Mouse (Mus musculus): Measurements from ENCODE around the gene Sycp2l. TPM values are rescaled to one million over a fixed set of nuclear protein-coding genes. Genes with fewer than 3 reads are reported as not detected.

Sycp2l gene
- polyA plus RNA-seq, 1 experiment, result not detected

DNA sequence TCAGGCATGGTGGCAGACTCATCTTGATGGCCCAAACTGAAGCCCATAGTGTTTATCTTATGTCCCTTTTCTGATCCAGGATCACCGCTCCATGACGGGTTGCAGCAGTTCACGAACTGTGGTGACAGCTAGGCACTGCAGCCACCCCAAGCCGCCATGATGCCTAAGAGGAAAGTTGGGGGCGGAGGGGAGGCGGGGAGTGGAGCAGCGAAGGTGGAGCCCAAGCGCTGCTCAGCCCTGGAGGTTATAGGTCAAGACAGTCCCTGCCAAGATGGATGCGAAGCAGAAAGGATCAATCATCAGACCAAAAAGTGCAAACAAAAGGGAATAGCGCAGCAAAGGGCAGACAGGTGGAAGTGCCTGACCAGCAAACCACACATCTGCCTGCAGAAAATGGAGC is 22.8 kb upstream of the Sycp2l start:
- no peak for DNase-seq (ENCODE audit: low read depth)
- TF ChIP-seq POLR2A (IDR thresholded peaks at IDR 0.05; ENCODE audit: borderline replicate concordance, extremely low read depth, insufficient read depth, insufficient read length, poor library complexity, severe bottlenecking) (no peak), CTCF (IDR thresholded peaks at IDR 0.05; ENCODE audit: borderline replicate concordance, extremely low read depth, insufficient read depth, insufficient read length) (no peak)

DNA sequence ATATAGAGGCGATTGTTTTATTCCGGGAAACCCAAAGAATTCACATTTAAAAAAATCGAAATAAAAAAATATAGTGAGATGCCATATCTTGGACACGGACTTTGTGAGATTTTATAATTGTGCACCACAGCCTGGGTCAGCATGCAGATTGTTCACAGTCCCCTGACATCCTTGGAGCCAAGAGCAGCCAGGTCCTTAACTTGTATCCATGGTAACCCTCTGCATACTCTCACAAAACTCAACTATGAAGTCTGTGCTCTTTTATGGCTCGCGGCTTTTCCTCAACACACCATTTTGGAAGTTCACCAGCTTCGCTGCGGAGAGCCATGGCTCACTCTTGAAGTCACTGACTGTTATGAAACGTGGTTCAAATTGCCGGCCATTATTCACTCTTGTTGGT is 19.9 kb upstream of the Sycp2l start:
- DNase-seq (ENCODE audit: low read depth), result peak; percentile 19
- TF ChIP-seq POLR2A (IDR thresholded peaks at IDR 0.05; ENCODE audit: borderline replicate concordance, extremely low read depth, insufficient read depth, insufficient read length, poor library complexity, severe bottlenecking) (no peak), CTCF (IDR thresholded peaks at IDR 0.05; ENCODE audit: borderline replicate concordance, extremely low read depth, insufficient read depth, insufficient read length) (no peak)

DNA sequence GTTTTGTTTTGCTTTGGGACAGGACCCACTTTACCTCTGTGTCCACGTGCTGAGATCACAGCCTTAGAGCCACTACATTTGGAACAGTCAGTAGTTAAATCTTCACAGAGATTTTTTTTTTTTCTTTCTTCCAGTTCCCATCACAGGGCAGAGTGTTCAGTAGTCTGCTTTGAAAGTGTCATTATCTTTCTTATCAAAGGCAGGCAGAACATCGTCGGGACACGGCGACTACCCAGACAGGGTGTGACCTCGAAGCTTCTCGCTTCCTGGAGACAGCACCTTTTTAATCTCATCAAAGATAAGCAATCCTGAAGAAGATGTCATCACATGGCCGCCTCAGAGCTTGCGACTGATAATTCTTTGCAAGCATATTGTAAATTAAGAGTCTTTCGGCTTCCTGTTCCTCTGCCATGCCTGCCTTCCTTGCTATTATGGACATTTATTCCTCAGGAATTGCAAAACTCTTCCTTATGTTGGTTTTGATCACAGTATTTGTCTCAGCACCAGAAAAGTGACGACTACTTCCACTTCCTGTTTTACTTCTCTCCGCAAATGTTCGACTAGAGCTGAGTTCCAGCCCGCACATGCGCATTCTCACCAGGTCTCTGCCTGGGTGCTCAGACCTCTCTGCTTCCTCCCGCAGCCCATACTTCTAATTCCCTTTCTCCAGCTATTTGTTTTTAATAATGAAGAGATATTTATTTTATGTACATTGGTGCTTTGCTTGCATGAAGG is 16.6 kb upstream of the Sycp2l start:
- DNase-seq (ENCODE audit: low read depth), result no peak
- TF ChIP-seq POLR2A (IDR thresholded peaks at IDR 0.05; ENCODE audit: borderline replicate concordance, extremely low read depth, insufficient read depth, insufficient read length, poor library complexity, severe bottlenecking) (no peak), CTCF (IDR thresholded peaks at IDR 0.05; ENCODE audit: borderline replicate concordance, extremely low read depth, insufficient read depth, insufficient read length) (no peak)

DNA sequence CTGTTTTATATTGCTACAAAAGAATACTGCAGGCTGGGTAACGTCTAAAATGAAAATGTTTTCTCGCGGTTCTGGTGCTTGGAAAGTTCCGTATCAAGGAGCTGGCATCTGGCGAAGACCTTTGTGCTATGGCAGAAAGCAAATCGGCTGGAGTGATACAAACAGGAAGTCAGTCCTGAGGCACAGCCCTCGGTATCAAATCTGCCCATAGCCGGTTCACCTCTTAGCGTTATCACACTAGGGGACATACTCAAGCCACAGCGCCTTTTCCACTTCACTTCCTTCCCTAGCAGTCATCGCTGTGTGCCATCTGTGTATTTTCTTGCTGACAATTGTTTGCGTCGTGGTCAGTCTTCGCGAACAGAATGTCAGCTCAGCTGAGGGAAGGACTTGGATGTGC is 15.8 kb upstream of the Sycp2l start:
- no peak for TF ChIP-seq CTCF (IDR thresholded peaks at IDR 0.05; ENCODE audit: borderline replicate concordance, extremely low read depth, insufficient read depth, insufficient read length)
- TF ChIP-seq POLR2A (IDR thresholded peaks at IDR 0.05; ENCODE audit: borderline replicate concordance, extremely low read depth, insufficient read depth, insufficient read length, poor library complexity, severe bottlenecking), result no peak
- DNase-seq (ENCODE audit: low read depth), result no peak

DNA sequence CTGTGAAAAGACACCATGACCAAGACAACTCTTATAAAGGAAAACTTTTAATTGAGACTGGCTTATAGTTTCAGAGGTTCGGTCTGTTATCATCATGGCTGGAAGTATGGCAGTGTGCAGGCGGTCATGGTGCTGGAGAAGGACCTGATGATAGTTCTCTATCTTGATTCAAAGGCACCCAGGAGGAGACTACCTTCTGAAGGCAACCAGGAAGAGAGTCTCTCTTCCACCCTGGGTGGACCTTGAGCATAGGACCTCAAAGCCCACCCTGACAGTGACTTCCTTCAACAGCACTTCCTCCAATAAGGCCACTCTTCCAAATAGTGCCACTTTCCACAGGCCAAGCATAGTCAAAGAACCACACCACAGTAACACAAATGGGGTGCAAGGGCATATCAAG is 14.1 kb upstream of the Sycp2l start:
- no peak for TF ChIP-seq CTCF (IDR thresholded peaks at IDR 0.05; ENCODE audit: borderline replicate concordance, extremely low read depth, insufficient read depth, insufficient read length)
- no peak for TF ChIP-seq POLR2A (IDR thresholded peaks at IDR 0.05; ENCODE audit: borderline replicate concordance, extremely low read depth, insufficient read depth, insufficient read length, poor library complexity, severe bottlenecking)
- no peak for DNase-seq (ENCODE audit: low read depth)

DNA sequence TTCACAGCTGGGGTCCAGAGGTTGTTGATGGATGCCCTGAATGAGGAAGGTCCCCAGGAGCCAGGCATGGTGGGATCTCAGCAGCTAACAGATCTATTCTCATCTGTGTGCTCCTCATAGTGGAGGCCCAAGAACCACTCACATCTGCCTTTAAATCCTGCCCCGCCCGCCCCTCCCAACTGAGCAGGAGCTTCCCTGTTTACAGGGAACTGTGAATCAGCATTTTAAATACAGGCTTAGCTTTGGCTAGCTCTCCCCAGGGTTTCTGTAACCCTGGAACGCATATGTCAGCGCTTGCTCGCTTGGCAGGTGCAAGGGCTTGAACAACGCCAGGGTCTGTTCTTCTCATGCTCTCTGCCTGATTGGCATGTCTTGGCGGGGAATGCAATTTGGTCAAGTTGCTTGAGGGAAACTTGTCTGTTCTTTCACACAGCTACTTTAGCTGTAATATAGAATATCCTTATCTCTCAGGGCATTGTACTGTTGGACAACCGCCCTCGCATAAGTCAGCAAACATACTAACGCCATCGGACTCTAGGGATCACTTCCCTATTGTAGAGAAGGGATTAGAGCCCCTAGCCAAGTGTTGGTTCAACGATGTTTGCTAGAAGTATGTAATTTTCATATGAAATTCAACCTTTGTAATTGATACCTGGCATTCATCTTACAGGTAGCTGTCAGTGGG is 10.1 kb upstream of the Sycp2l start:
- peak; percentile 10 for DNase-seq (ENCODE audit: low read depth)
- TF ChIP-seq CTCF (IDR thresholded peaks at IDR 0.05; ENCODE audit: borderline replicate concordance, extremely low read depth, insufficient read depth, insufficient read length) (no peak), POLR2A (IDR thresholded peaks at IDR 0.05; ENCODE audit: borderline replicate concordance, extremely low read depth, insufficient read depth, insufficient read length, poor library complexity, severe bottlenecking) (no peak)

DNA sequence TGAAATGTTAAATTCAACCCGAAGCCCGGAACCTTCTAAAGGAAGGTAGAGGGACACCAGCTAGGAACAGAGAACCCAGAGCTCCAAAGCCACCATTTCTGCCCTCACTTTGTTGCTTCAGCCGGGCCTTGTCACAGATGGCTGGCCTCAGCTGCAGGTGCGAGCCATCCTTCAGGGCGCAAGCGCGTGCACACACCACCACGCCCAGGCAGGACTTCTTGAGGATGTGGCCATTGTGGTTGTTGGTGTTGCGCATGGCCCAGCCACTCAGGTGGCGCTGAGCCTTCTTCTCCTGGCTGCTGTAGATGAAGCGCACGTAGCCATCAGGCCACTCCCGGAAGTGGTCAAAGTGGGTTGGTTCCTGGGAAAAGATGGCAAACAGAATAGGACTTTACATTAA is 8.6 kb upstream of the Sycp2l start:
- no peak for TF ChIP-seq CTCF (IDR thresholded peaks at IDR 0.05; ENCODE audit: borderline replicate concordance, extremely low read depth, insufficient read depth, insufficient read length)
- TF ChIP-seq POLR2A (IDR thresholded peaks at IDR 0.05; ENCODE audit: borderline replicate concordance, extremely low read depth, insufficient read depth, insufficient read length, poor library complexity, severe bottlenecking), result no peak
- DNase-seq (ENCODE audit: low read depth), result no peak

DNA sequence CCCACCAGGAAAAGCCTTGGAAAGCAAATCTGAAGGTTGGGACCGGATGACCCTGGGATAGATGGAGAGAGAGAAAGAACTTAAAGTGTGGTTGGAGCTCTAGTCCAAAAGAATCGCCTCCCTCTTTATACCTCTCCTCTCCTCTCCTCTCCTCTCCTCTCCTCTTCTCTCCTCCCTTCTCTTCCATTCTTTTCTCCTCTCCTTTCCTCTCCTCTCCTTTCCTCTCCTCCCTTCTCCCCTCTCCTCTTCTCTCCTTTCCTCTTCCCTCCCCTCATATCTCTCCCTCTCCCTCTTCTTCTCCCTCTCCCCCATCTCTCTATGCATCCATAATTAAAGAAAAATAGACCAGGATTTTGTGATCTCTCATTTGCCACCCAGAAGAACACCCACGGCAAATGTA is 3.2 kb upstream of the Sycp2l start, which contains the start of gene Gcm2:
Gcm2 (minus strand) TSS at position 101 of the 400 bp plus-strand sequence.
- no peak for DNase-seq (ENCODE audit: low read depth)

DNA sequence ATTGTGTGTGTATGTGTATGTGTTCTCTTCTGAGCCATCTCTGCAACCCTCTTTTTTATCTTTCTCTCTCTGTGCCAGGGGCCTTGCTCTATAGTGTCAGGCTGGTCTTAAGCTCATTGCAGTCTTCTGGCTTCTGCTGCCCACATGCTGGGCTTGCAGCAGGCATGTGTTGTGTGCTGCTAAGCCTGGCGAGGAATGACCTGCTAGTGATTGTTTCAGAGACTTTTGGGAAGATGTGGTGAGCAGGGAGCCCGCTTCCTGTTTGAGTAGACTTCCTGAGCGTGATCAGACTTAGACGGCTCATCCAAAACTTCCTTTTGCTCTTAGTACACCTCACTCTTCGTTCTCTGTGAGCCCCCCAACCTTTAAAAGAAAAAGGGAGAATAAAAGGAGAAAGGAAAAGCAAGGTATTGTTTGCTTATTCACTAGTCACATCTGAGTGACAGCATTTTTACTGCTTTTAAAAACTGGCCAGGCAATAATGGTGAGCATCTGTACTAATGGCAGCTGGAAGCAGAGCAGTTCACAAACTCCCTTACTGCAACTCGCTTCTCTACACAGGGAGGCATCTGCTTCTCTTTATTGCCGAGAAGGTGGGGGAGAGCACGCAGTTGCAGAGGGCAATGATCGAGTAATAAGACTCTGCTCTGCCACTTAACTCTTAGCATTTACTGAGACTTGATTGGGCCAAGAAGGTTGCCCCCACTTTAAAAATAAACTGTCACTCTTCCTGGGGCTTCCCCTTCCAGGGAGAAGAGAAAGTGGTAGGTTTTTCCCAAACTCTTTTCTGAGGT is 5.2 kb downstream of the Sycp2l start:
- peak; percentile 9 for DNase-seq (ENCODE audit: low read depth)
- TF ChIP-seq POLR2A (IDR thresholded peaks at IDR 0.05; ENCODE audit: borderline replicate concordance, extremely low read depth, insufficient read depth, insufficient read length, poor library complexity, severe bottlenecking), result no peak
- no peak for TF ChIP-seq CTCF (IDR thresholded peaks at IDR 0.05; ENCODE audit: borderline replicate concordance, extremely low read depth, insufficient read depth, insufficient read length)

More for the DNA sequence above, 3.2 kb upstream of the Sycp2l start, which contains the start of gene Gcm2:
- TF ChIP-seq CTCF (IDR thresholded peaks at IDR 0.05; ENCODE audit: borderline replicate concordance, extremely low read depth, insufficient read depth, insufficient read length), result no peak
- TF ChIP-seq POLR2A (IDR thresholded peaks at IDR 0.05; ENCODE audit: borderline replicate concordance, extremely low read depth, insufficient read depth, insufficient read length, poor library complexity, severe bottlenecking), result no peak

DNA sequence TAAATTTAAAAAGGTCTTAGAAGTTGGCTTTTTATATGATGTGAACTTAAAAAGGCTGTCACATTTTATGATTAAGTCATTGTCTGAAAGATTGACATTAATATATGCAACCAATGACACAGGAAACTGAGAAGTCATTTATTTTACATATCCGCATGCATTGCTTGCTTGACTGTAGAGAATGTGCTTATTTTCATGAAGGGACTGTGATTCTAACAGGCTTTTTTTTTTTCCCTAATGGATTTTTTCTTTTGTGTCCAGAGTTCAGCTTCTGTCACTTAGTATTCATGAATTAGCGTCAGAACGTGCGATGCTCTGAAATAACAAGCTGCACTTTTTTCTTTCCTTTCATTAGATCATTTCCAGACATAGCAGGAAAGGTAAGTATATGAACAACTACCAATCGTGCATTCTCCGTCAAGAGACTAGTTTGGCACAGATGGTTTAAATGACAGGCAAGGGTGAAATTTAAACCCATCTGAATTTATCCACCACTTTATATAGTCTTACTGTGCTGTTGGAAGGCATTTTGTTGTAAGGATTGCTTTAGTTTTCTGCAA is 9.6 kb downstream of the Sycp2l start:
- no peak for TF ChIP-seq CTCF (IDR thresholded peaks at IDR 0.05; ENCODE audit: borderline replicate concordance, extremely low read depth, insufficient read depth, insufficient read length)
- peak; percentile 64 for DNase-seq (ENCODE audit: low read depth)

DNA sequence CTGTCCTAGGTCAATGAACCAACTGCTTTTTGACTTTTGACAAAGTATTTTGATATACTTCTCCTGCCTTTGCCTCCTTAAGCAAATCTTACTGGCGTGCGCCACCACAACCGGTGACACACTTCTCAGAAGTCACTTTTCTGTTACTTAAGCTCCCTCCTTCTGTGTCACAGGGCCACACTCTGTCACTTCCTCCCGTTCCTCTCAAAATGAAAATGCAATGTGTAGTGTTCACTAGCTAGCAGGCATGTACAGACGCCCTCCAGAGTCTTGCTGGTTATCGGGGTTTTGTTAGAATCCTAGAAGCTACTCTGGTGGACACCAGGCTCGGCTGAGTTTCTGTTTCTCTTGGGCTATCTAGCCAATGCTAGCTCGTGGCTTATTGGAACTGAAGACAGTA is 14.2 kb downstream of the Sycp2l start:
- TF ChIP-seq POLR2A (IDR thresholded peaks at IDR 0.05; ENCODE audit: borderline replicate concordance, extremely low read depth, insufficient read depth, insufficient read length, poor library complexity, severe bottlenecking), result no peak
- TF ChIP-seq CTCF (IDR thresholded peaks at IDR 0.05; ENCODE audit: borderline replicate concordance, extremely low read depth, insufficient read depth, insufficient read length), result no peak
- DNase-seq (ENCODE audit: low read depth), result no peak

Measured in brain, embryonic 14.5 days (tissue).